Mouse (Mus musculus): ENCODE measurements around the gene Rab11fip3. TPM values are rescaled to one million over a fixed set of nuclear protein-coding genes. Genes with fewer than 3 reads are reported as not detected.
"Not testable (repeated sequence)": the region's sequence is repeated elsewhere in the genome, so short reads cannot be mapped to it uniquely, and the experiment has no call there.

Rab11fip3 gene
- total RNA-seq, 2 experiments from 2014 or later: 108 to 115 TPM

GRCm38 (mm10) chr17:26043249-26043636 is 26.1 kb downstream of the Rab11fip3 start:
- peak overlapping the region; percentile 20; the same call in 1 of the 2 replicates for H3K4me3 ChIP-seq
- DNase-seq (ENCODE audit: low spot score in 2 of 2): peak; percentile 74 to 76
- peak overlapping the region; percentile 91 for H3K27ac ChIP-seq

DNA sequence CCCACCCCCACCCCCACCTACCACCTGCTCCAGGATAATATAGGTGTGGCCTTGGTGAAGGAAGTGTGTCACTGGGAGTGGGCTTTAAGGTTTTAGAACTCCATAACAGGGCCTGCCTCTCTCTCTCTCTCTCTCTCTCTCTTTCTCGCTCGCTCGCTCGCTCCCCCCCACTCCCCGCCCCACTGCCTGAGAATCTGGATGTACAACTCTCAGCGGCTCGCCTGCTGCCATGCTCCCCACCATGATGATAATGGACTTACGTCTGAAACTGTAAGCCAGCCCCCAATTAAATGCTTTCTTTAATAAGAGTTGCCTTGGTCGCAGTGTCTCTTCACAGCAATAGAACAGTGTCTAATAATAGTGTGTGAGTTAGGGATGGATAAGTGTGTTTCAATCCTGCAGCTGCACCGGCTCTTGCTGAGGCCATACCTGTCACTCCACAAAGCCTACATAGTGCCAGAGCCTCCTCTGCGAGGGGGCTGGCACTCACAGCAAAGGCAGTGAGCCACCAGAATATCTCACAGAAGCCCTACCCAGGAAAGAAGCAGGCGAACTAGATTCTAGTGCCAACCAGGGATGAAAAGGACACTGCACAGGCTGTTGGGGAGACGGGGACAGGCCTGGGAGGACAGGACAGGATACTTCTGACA is 26.6 kb downstream of the Rab11fip3 start:
- Histone ChIP-seq H3K27ac (peak overlapping the region; percentile 91), H3K4me3 (peak overlapping the region; percentile 20; the same call in 1 of the 2 replicates)
- no peak for TF ChIP-seq CTCF (conservative IDR thresholded peaks at IDR 0.05)
- no peak for DNase-seq (ENCODE audit: low spot score in 2 of 2)

More at GRCm38 (mm10) chr17:26043249-26043636, 26.1 kb downstream of the Rab11fip3 start:
- TF ChIP-seq CTCF (conservative IDR thresholded peaks at IDR 0.05): peak; percentile 28

DNA sequence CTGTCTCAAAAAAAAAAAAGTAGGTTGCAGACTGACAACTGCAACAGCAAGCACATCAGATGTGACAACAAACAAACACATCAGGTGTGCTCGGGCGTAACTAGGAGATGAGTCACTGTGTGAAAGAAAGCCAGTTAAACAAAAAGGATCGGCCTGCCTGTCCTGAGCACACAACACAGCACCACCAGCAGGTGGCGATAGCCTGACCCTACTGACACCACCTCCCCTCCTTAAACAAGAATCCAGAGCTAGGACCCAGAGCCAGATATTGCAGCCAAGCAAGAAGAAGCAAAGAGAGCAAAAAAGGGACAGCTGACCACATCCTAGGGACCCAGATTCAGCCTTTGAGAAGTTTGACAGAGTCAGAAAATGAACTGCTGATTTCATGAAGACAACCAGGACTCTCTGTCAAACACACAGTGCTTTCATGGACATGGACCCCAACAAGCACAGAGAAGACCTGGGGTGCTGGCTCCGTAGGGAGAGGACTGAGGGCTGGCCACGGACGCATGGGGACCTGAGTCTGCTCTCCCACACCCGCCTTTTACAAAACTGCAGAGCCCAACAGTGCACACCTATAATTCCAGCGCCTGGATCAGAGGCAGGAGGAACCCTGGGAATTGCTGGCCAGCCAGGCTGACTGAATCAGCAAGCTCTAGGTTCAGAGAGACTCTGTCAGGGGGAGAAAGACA is 28.1 kb downstream of the Rab11fip3 start:
- peak; percentile 44 to 45 for DNase-seq (ENCODE audit: low spot score in 2 of 2)
- no peak overlapping the region for H3K4me3 ChIP-seq
- peak overlapping the region; percentile 52 for H3K27ac ChIP-seq
- peak; percentile 85 for TF ChIP-seq CTCF (conservative IDR thresholded peaks at IDR 0.05)

DNA sequence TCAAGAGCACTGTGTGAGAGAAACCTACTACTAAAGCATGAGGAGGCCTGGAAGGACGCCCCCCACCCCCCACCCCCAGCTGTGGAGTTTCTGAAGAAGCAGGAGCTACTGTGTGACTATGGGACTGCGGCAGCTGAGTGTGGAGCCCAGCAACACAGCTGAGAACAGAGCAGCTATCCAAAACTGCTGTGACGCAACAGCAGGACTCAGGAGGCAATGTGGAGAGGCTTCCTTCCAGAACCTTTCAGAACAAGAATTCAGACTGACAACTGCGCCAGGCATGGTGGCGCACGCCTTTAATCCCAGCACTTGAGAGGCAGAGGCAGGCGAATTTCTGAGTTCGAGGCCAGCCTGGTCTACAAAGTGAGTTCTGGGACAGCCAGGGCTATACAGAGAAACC is 28.6 kb downstream of the Rab11fip3 start:
- H3K4me3 ChIP-seq; DNase-seq (ENCODE audit: low spot score in 2 of 2); H3K27ac ChIP-seq: not testable (repeated sequence)

DNA sequence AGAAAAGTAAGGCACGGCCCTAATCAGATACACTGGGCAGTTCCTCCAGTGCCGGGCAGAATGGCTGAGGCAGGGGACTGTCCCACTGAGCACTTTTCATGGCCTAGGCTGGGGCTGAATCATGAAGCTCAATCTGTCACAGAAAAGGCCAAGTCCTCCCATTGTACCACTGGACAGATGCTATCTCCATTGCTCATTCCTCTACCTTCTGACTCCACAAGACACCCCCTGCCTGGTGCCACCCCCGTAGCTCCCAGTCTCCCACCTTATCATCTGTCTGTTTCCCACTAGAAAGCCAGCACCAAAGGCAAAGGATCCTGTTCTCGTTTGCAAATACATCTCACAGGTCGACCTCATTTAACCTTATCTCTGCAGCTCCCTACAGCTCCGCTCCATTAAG is 37.3 kb downstream of the Rab11fip3 start:
- TF ChIP-seq CTCF (conservative IDR thresholded peaks at IDR 0.05): no peak
- Histone ChIP-seq H3K4me3 (no peak overlapping the region), H3K27ac (peak overlapping the region; percentile 78)
- DNase-seq (ENCODE audit: low spot score in 2 of 2): peak in 1 of 2 experiments; percentile 29

GRCm38 (mm10) chr17:26031583-26031982 is 37.8 kb downstream of the Rab11fip3 start:
- H3K4me3 ChIP-seq: no peak overlapping the region
- no peak for TF ChIP-seq CTCF (conservative IDR thresholded peaks at IDR 0.05)
- no peak for DNase-seq (ENCODE audit: low spot score in 2 of 2)
- peak overlapping the region; percentile 78 for H3K27ac ChIP-seq

DNA sequence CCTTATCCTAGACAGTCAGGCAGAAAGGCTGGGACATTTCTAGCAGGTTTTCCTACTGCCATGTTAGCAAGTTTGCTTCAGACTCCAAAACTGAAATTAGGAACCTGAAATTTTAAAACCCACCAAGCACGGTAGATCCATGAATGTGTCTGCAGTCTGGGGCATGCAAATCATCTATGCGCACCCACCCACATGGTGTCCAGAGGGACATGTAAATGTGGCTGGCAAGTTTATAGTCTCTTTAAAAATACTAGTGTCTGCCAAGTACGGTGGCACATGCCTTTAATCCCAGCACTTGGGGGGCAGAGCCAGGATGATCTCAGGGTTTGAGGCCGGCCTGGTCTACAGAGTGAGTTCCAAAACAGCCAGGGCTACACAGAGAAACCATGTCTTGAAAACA is 41.1 kb downstream of the Rab11fip3 start:
- H3K4me3 ChIP-seq: no peak overlapping the region
- H3K27ac ChIP-seq: peak overlapping the region; percentile 12; the same call in 1 of the 2 replicates
- no peak for DNase-seq (ENCODE audit: low spot score in 2 of 2)
- no peak for TF ChIP-seq CTCF (conservative IDR thresholded peaks at IDR 0.05)

- TF ChIP-seq CTCF (conservative IDR thresholded peaks at IDR 0.05): no peak
- Histone ChIP-seq H3K4me3 (no peak overlapping the region), H3K27ac (no peak overlapping the region)
- no peak for DNase-seq (ENCODE audit: low spot score in 2 of 2)
Measured at GRCm38 (mm10) chr17:26024674-26025073, 44.7 kb downstream of the Rab11fip3 start.

GRCm38 (mm10) chr17:26023966-26024365 is 45.4 kb downstream of the Rab11fip3 start:
- H3K4me3 ChIP-seq: no peak overlapping the region
- no peak for TF ChIP-seq CTCF (conservative IDR thresholded peaks at IDR 0.05)
- no peak for DNase-seq (ENCODE audit: low spot score in 2 of 2)
- no peak overlapping the region for H3K27ac ChIP-seq

DNA sequence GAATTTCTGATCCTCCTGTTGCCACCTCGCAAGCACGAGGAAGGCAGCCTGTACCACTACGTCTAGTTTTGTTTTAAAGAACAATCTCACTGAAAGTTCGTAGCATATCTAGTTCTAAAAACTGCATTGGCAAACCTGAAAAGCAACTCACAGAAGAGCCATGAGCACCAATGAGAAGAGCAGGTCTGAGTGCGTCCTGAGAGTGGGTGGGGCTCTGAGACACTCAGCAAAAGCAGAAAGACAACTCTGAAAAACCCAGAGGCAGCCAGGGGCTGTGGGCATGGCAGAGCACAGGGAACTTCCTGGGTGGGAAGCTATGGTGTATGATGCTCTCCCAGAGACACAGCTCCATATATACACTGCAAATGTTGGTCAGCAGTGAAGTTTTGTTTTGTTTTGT is 46.2 kb downstream of the Rab11fip3 start:
- Histone ChIP-seq H3K27ac (no peak overlapping the region), H3K4me3 (no peak overlapping the region)
- no peak for DNase-seq (ENCODE audit: low spot score in 2 of 2)
- TF ChIP-seq CTCF (conservative IDR thresholded peaks at IDR 0.05): no peak

- DNase-seq (ENCODE audit: low spot score in 2 of 2): no peak
- Histone ChIP-seq H3K4me3 (no peak overlapping the region), H3K27ac (no peak overlapping the region)
- TF ChIP-seq CTCF (conservative IDR thresholded peaks at IDR 0.05): no peak
Measured at GRCm38 (mm10) chr17:26021728-26022341, 47.5 kb downstream of the Rab11fip3 start.

GRCm38 (mm10) chr17:26020848-26021347 is 48.5 kb downstream of the Rab11fip3 start:
- no peak for TF ChIP-seq CTCF (conservative IDR thresholded peaks at IDR 0.05)
- no peak overlapping the region for H3K27ac ChIP-seq
- no peak for DNase-seq (ENCODE audit: low spot score in 2 of 2)
- H3K4me3 ChIP-seq: no peak overlapping the region

- no peak overlapping the region for H3K4me3 ChIP-seq
- peak overlapping the region; percentile 83 for H3K27ac ChIP-seq
- TF ChIP-seq CTCF (conservative IDR thresholded peaks at IDR 0.05): no peak
- no peak for DNase-seq (ENCODE audit: low spot score in 2 of 2)
Measured at GRCm38 (mm10) chr17:26018388-26018787, 51.0 kb downstream of the Rab11fip3 start.
